Mouse (Mus musculus) cerebellum, adult 2 months (tissue): ENCODE results near the gene Plekha5.

Experiments used
- CTCF ChIP-seq: fragments of 200-500 bp; IDR thresholded peaks from 2 replicates; pipeline ENCODE4 v1.5.1; 2011; ENCODE audit warnings: low read depth, mild to moderate bottlenecking, control low read depth, low read length, moderate library complexity, borderline replicate concordance; ENCODE audit not compliant: insufficient read depth
- POLR2A ChIP-seq: fragments of 200-500 bp; IDR thresholded peaks from 2 replicates; pipeline ENCODE4 v1.6.1; 2011; ENCODE audit warnings: low read length, control low read depth, borderline replicate concordance; ENCODE audit not compliant: insufficient read depth

DNA sequence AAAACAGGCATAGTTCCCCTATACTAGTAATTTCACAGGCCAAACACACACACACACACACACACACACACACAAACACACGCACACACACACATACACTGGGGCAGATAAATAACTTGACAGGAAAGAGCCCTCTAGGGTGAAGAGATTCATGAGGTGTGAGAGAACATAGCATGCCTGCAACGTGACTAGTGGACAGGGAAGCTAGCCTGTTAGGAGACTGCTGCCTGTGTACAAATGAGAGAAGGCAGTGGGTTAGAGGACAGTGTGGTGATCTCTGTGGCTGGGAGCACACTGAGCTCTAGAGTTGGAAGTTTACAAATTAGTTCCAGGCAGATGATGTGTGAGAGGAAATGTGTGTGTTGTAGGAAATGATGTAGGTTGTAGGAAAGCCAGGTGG, 53.1 kb downstream of the Plekha5 start:
- TF ChIP-seq CTCF = no peak
- TF ChIP-seq POLR2A = no peak
